Mouse (Mus musculus) layer of hippocampus, postnatal 36 days (tissue): ENCODE results near the gene Tead2. TPM values are rescaled to one million over a fixed set of nuclear protein-coding genes. Genes with fewer than 3 reads are reported as not detected.
A peak's percentile ranks its signal among the peaks of the same experiment; 100 is the strongest.

Experiments used
- DNase-seq, 2 experiments: peaks; one replicate each; pipeline ENCODE4 v3.0.0; 2022
- microRNA-seq, 2 experiments: library from miRNA; unstranded; fragments of <30 nt; microRNA quantifications; one replicate each; pipeline ENCODE4 v1.2.0; 2021
- total RNA-seq, 2 experiments: library from RNA; stranded (reverse); gene quantifications; 2 replicates each; pipeline ENCODE4 v1.2.3; 2021

The Tead2 gene
- total RNA-seq, 2 experiments from 2014 or later, result 2.6 to 7.8 TPM

DNA sequence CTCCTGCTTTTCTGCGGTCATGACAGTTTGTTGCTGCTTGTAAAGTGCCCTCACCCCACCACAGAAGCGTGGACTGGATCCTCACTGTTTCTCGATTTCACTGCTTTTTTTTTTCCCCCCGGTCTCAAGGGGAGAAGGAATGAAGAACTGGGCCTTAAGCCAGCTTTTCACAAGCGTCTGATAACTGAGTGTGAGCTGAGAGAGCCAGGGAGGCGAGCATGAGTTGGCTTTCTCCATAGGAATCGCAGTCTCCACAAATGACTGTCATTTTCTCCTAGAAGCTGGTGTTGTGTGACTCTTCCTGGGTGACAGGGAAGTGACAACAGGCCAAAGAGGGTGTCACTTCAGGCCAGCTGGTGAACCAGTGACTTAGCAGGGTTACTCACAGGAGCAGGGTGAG lies 46.7 kb downstream of the Tead2 start:
- DNase-seq, result no peak

GRCm38 (mm10) chr7:45263006-45263607 lies 47.6 kb downstream of the Tead2 start:
- no peak for DNase-seq

DNA sequence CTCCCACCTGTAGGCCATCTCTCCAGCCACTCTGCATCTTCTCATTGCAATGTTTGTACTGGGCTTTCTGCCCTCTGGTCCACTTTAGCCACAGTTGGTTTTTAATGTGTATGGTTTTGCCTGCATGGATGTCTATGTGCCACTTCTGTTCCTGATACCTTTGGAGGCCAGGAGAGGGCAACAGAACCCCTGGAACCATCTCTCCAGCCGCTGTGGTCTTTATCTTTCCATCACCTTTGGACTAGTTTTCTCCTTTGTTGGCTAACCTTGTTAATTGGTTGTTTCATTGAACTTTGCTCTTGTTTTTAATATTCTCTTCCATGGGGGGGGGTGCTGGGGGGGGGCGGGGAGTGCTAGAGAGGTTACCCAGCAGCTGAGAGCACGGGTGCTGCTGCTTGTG lies 48.8 kb downstream of the Tead2 start:
- DNase-seq, result no peak

DNA sequence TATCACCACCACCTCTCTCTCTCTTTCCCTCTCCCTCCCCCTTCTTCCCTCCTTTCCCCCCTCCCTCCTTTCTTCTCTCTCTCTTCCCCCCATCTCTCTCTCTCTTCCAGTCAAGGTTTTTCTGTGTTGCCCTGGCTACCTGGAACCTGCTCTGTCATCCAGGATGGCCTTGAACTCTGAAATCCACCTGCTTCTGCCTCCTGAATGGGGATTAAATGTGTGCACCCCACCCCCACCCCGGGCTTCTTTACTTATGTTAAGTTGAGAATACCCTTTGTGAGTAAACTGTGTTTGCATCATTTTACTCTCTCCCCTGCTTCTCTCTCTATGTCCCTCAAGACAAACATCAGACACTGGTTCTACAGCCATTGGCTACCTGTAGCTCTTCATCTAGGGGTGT lies 50.0 kb downstream of the Tead2 start:
- no peak for DNase-seq

GRCm38 (mm10) chr7:45272786-45273412 lies 57.3 kb downstream of the Tead2 start:
- no peak for DNase-seq

DNA sequence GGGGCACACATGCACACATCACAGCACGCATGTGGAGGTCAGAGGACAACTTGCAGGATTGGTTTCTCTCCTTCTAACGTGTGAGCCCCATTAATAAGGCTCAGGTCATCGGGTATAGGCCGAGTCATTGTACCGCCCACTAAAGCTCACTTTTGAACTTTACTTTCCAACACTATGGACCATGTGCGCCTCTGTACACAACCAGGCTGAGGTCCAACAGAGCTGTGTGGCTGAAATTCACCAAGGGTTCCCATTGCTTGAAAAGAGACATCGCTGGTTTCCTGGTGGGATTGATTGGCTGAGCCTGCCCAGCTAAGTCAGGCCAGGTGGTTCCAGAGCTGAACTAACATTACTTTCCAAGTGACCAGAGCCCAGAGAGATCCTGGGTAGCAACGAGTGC lies 58.1 kb downstream of the Tead2 start:
- no peak for DNase-seq

- peak; percentile 63 to 70 for DNase-seq
Observed at GRCm38 (mm10) chr7:45277136-45277760, 61.7 kb downstream of the Tead2 start, which contains the start of gene Slc6a21. Gene Slc6a21 (plus strand): TSS chr7:45277513.

Small RNA genes lying within 50 kb of the gene (microRNA-seq; reads per million reads assigned to microRNA genes)
- gene Mir7055, result 1.1 to 2.7 reads per million in 2 experiments

Other genes with a start within 250 kb of the Tead2 start
- 100 to 1,000 TPM; 131 to 137 TPM for gene Cpt1c, start 240.9 kb upstream of the Tead2 start, total RNA-seq
- gene Prmt1, start 229.2 kb upstream of the Tead2 start, total RNA-seq, result 100 to 1,000 TPM; 155 to 168 TPM
- gene Irf3, start 218.1 kb upstream of the Tead2 start, total RNA-seq, result 10 to 100 TPM; 45.9 to 51.0 TPM
- gene Bcl2l12, start 217.0 kb upstream of the Tead2 start, total RNA-seq, result 1 to 10 TPM; 3.0 to 4.1 TPM
- gene Scaf1, start 199.4 kb upstream of the Tead2 start, total RNA-seq, result 100 to 1,000 TPM; 149 to 155 TPM
- gene Rras, start 197.8 kb upstream of the Tead2 start, total RNA-seq, result 1 to 10 TPM; 9.7 TPM
- 10 to 100 TPM; 74.3 to 75.3 TPM for gene Prr12, start 162.9 kb upstream of the Tead2 start, total RNA-seq
- 10 to 100 TPM; 51.0 to 51.3 TPM for gene Nosip, start 153.3 kb upstream of the Tead2 start, total RNA-seq
- gene Prrg2, start 153.1 kb upstream of the Tead2 start, total RNA-seq, result 1 to 10 TPM; 5.5 to 6.1 TPM
- gene Rcn3, start 123.5 kb upstream of the Tead2 start, total RNA-seq, result 1 to 10 TPM; 6.2 to 6.9 TPM
- 10 to 100 TPM; 16.7 to 18.5 TPM for gene Fcgrt, start 111.9 kb upstream of the Tead2 start, total RNA-seq
- 100 to 1,000 TPM; 408 to 432 TPM for gene Rps11, start 91.3 kb upstream of the Tead2 start, total RNA-seq
- 100 to 1,000 TPM; 788 to 817 TPM for gene Rpl13a, start 87.0 kb upstream of the Tead2 start, total RNA-seq
- gene Gm45713, start 79.5 kb upstream of the Tead2 start, total RNA-seq, result under 1 TPM in 1 of 2 experiments, not detected in 1; 0.50 TPM
- 10 to 100 TPM in 1 of 2 experiments, 1 to 10 TPM in 1; 7.0 to 10.1 TPM for gene Flt3l, start 79.3 kb upstream of the Tead2 start, total RNA-seq
- 10 to 100 TPM; 44.5 to 46.8 TPM for gene Pih1d1, start 61.5 kb upstream of the Tead2 start, total RNA-seq
- gene Aldh16a1, start 61.2 kb upstream of the Tead2 start, total RNA-seq, result 10 to 100 TPM; 10.5 to 18.0 TPM
- gene Slc17a7, start 51.8 kb upstream of the Tead2 start, total RNA-seq, result 1,000 to 10,000 TPM; 1,360 to 1,418 TPM
- under 1 TPM; 0.17 to 0.28 TPM for gene Gfy, start 36.2 kb upstream of the Tead2 start, total RNA-seq
- gene Pth2, start 34.8 kb upstream of the Tead2 start, total RNA-seq, result not detected
- gene Ccdc155, start 10.9 kb upstream of the Tead2 start, total RNA-seq, result 1 to 10 TPM; 2.0 to 3.3 TPM
- 1 to 10 TPM; 1.4 to 2.3 TPM for gene Dkkl1, start 3.6 kb upstream of the Tead2 start, total RNA-seq
- gene Cd37, start 23.4 kb downstream of the Tead2 start, total RNA-seq, result 1 to 10 TPM; 1.9 to 4.8 TPM
- 1 to 10 TPM; 2.0 to 2.8 TPM for gene Slc6a16, start 25.3 kb downstream of the Tead2 start, total RNA-seq
- not detected for gene Slc6a21, start 61.8 kb downstream of the Tead2 start, total RNA-seq
- gene Trpm4, start 118.0 kb downstream of the Tead2 start, total RNA-seq, result 10 to 100 TPM; 12.9 to 14.8 TPM
- under 1 TPM; 0.20 to 0.46 TPM for gene Hrc, start 119.5 kb downstream of the Tead2 start, total RNA-seq
- gene Ppfia3, start 151.3 kb downstream of the Tead2 start, total RNA-seq, result 100 to 1,000 TPM; 126 to 128 TPM
- 100 to 1,000 TPM; 133 to 154 TPM for gene Lin7b, start 154.8 kb downstream of the Tead2 start, total RNA-seq
- gene Snrnp70, start 180.0 kb downstream of the Tead2 start, total RNA-seq, result 100 to 1,000 TPM; 379 to 450 TPM
- not detected for gene Kcna7, start 189.9 kb downstream of the Tead2 start, total RNA-seq
- gene Ntf5, start 197.9 kb downstream of the Tead2 start, total RNA-seq, result under 1 TPM; 0.17 to 0.18 TPM
- gene Lhb, start 205.1 kb downstream of the Tead2 start, total RNA-seq, result not detected
- gene Gys1, start 219.1 kb downstream of the Tead2 start, total RNA-seq, result 10 to 100 TPM; 14.5 to 18.6 TPM
- gene Ruvbl2, start 222.3 kb downstream of the Tead2 start, total RNA-seq, result 10 to 100 TPM; 33.0 to 39.9 TPM
- gene Ftl1, start 244.1 kb downstream of the Tead2 start, total RNA-seq, result 100 to 1,000 TPM; 187 to 197 TPM